ENCODE assay signal across 36 mouse cellular contexts in genomic region chr16:48899868-48900267, GRCm38 (mm10). TPM values are rescaled to one million over a fixed set of nuclear protein-coding genes. Genes with fewer than 3 reads are reported as not detected.
"Had no signal": no experiment of that assay in that cellular context is flagged by ENCODE, and none has a peak within 500 bp of the region (broad histone marks: within the 10 kb centered on the region; RNA-seq: fewer than 3 reads in every experiment).

No protein-coding gene starts in this region.

- H3K27ac ChIP-seq: gastrocnemius, adult 2 months; heart, embryonic 10.5 days; hindbrain, embryonic 10.5 days; hindbrain, embryonic 12.5 days; hindbrain, embryonic 14.5 days; intestine, embryonic 15.5 days; limb, embryonic 13.5 days; limb, embryonic 15.5 days had no signal

- H3K27me3 ChIP-seq: heart, embryonic 12.5 days; hindbrain, embryonic 12.5 days; intestine, embryonic 15.5 days; limb, embryonic 13.5 days; limb, embryonic 15.5 days had no signal

- H3K36me3 ChIP-seq: heart, embryonic 10.5 days; heart, embryonic 12.5 days; hindbrain, embryonic 10.5 days; hindbrain, embryonic 12.5 days; intestine, embryonic 15.5 days; limb, embryonic 13.5 days; limb, embryonic 15.5 days had no signal

- H3K9ac ChIP-seq: heart, embryonic 12.5 days; hindbrain, embryonic 12.5 days; hindbrain, embryonic 14.5 days; intestine, embryonic 15.5 days; limb, embryonic 13.5 days; limb, embryonic 15.5 days had no signal

- H3K4me3 ChIP-seq: gastrocnemius, adult 2 months; heart, embryonic 10.5 days; heart, embryonic 12.5 days; hindbrain, embryonic 10.5 days; hindbrain, embryonic 12.5 days; intestine, embryonic 15.5 days; limb, embryonic 13.5 days; limb, embryonic 15.5 days had no signal

- DNase-seq: gastrocnemius, adult 2 months; gastrocnemius, postnatal 10 days; gastrocnemius, postnatal 25 days; heart, adult 18-20 months; heart, postnatal 10 days; heart, postnatal 4 days; kidney, adult 18-20 months; kidney, adult 8-10 months; kidney, postnatal 14 days; kidney, postnatal 36 days; layer of hippocampus, postnatal 36 days; left cerebral cortex, postnatal 4 days had no signal

- H3K4me2 ChIP-seq: heart, embryonic 12.5 days; hindbrain, embryonic 12.5 days; hindbrain, embryonic 14.5 days; intestine, embryonic 15.5 days; limb, embryonic 13.5 days; limb, embryonic 15.5 days had no signal

- H3K4me1 ChIP-seq: heart, embryonic 10.5 days; heart, embryonic 12.5 days; hindbrain, embryonic 10.5 days; hindbrain, embryonic 12.5 days; intestine, embryonic 15.5 days; limb, embryonic 13.5 days; limb, embryonic 15.5 days had no signal

- ATAC-seq: forebrain, embryonic 16.5 days; hindbrain, embryonic 16.5 days; inflammation-experienced regulatory T-cells, adult 6 months; intestine, embryonic 15.5 days; intestine, postnatal 0 days had no signal

- H3K9me3 ChIP-seq: heart, embryonic 12.5 days; hindbrain, embryonic 10.5 days; hindbrain, embryonic 12.5 days; intestine, embryonic 15.5 days; limb, embryonic 13.5 days; limb, embryonic 15.5 days had no signal

RNA-seq across cellular contexts. Expression of gene Retnlg, which starts 27.4 kb away (rescaled TPM):
- total RNA-seq: gastrocnemius, postnatal 25 days; heart, adult 18-20 months; layer of hippocampus, adult 18-20 months; layer of hippocampus, postnatal 14 days; layer of hippocampus, postnatal 36 days; left cerebral cortex, adult 18-20 months; left cerebral cortex, adult 8-10 months; left cerebral cortex, postnatal 10 days; left cerebral cortex, postnatal 25 days; left cerebral cortex, postnatal 4 days had no signal
- polyA plus RNA-seq: forebrain, embryonic 16.5 days; heart, embryonic 10.5 days; heart, embryonic 12.5 days; heart, embryonic 14.5 days; hindbrain, embryonic 10.5 days; inflammation-experienced regulatory T-cells, adult 6 months; kidney, embryonic 14.5 days; limb, embryonic 11.5 days; limb, embryonic 13.5 days had no signal

RNA-seq across cellular contexts. Expression of gene Retnla, which starts 57.5 kb away (rescaled TPM):
- total RNA-seq: gastrocnemius, postnatal 4 days; granulocyte monocyte progenitor cell, adult 5-6 weeks; heart, postnatal 4 days; layer of hippocampus, adult 18-20 months; layer of hippocampus, postnatal 36 days; left cerebral cortex, adult 18-20 months; left cerebral cortex, adult 8-10 months; left cerebral cortex, postnatal 10 days; left cerebral cortex, postnatal 25 days; left cerebral cortex, postnatal 4 days had no signal
- polyA plus RNA-seq: forebrain, embryonic 16.5 days; frontal cortex, adult 2 months; heart, embryonic 10.5 days; heart, embryonic 12.5 days; heart, embryonic 14.5 days; hindbrain, embryonic 10.5 days; hindbrain, embryonic 12.5 days; hindbrain, embryonic 14.5 days; hindbrain, embryonic 16.5 days; inflammation-experienced regulatory T-cells, adult 6 months; intestine, embryonic 15.5 days; intestine, postnatal 0 days; kidney, embryonic 14.5 days; limb, embryonic 11.5 days; limb, embryonic 13.5 days; limb, embryonic 15.5 days had no signal
